Mouse (Mus musculus): ENCODE data around the gene Lhx4.

DNA sequence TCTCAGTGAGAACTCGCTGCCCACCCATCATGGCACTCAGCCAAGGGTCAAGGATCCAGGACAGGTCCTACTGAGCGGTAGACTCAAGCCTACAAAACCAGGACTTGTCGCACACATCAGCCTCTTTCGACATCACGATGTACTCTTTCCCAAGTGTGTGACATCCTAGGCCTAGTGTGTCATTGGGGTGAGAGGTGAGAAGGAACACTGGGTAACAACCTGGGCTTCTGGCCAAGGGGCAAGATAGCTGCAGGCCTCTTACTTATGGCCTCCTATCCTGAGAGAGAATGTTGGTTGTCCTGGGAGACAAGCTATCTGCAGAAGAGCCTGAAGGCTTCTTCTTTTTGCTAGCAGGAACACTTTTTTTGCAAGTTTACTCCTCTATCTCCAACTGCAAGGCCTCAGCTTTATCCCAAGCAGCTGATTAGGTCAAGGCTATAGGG, 44.3 kb upstream of the Lhx4 start:
- TF ChIP-seq CTCF (IDR thresholded peaks at IDR 0.05; ENCODE audit: control insufficient read depth, insufficient read depth, insufficient read length) (no peak), MAX (IDR thresholded peaks at IDR 0.05) (no peak)
